Mouse (Mus musculus) liver, postnatal 0 days (tissue): ENCODE results near the gene Ciao2a. TPM values are rescaled to one million over a fixed set of nuclear protein-coding genes. Genes with fewer than 3 reads are reported as not detected.

Experiments
- ATAC-seq: fragments of 200-750 bp; cut with Nextera tagmentation; 2 replicates; pipeline ENCODE4 v1.8.0; 2017; ENCODE audit warnings: mild to moderate bottlenecking, moderate library complexity
- DNase-seq: peaks from one replicate; pipeline ENCODE4 v3.0.0-alpha.2; 2016
- H3K27ac ChIP-seq: fragments of 300-500 bp; sonication (generic); 2 replicates; pipeline ENCODE4 v1.5.1; 2014; ENCODE audit warnings: antibody characterized with exemption, moderate library complexity, mild to moderate bottlenecking, low read depth
- H3K27me3 ChIP-seq: fragments of 300-500 bp; sonication (generic); 2 replicates; pipeline ENCODE4 v1.6.1; 2014; ENCODE audit warnings: low read length, control low read depth, mixed read lengths; ENCODE audit not compliant: insufficient read depth
- H3K36me3 ChIP-seq: fragments of 300-500 bp; sonication (generic); replicated peaks from 2 replicates; pipeline ENCODE4 v1.6.1; 2014; ENCODE audit warnings: mild to moderate bottlenecking, control low read depth, low read length, moderate library complexity, mixed read lengths; ENCODE audit not compliant: insufficient read depth
- H3K4me1 ChIP-seq: fragments of 300-500 bp; sonication (generic); 2 replicates; pipeline ENCODE4 v1.6.1; 2014; ENCODE audit warnings: antibody characterized with exemption, mild to moderate bottlenecking, control low read depth; ENCODE audit not compliant: insufficient read depth
- H3K4me2 ChIP-seq: fragments of 300-500 bp; sonication (generic); 2 replicates; pipeline ENCODE4 v1.6.1; 2014; ENCODE audit warnings: low read depth, mild to moderate bottlenecking, low read length, moderate library complexity, mixed read lengths
- H3K4me3 ChIP-seq: fragments of 300-500 bp; sonication (generic); 2 replicates; pipeline ENCODE4 v1.5.1; 2014; ENCODE audit warnings: low read depth, low read length
- H3K9ac ChIP-seq: fragments of 300-500 bp; sonication (generic); replicated peaks from 2 replicates; pipeline ENCODE4 v1.6.1; 2014; ENCODE audit warnings: mild to moderate bottlenecking, moderate library complexity
- H3K9me3 ChIP-seq: fragments of 300-500 bp; sonication (generic); 2 replicates; pipeline ENCODE4 v1.6.1; 2016; ENCODE audit warnings: mild to moderate bottlenecking, control low read depth, low read length, mixed read lengths
- CTCF ChIP-seq: sonication (generic); IDR thresholded peaks from 2 replicates; pipeline ENCODE4 v1.5.1; 2016; ENCODE audit warnings: antibody characterized with exemption, low read depth
- EP300 ChIP-seq: IDR thresholded peaks from 2 replicates; pipeline ENCODE4 v1.6.1; 2016; ENCODE audit warnings: antibody characterized with exemption, low read depth, mild to moderate bottlenecking
- WGBS: fragments of 180-500 bp; shearing (Covaris S2); extraction: QIAGEN DNeasy Blood & Tissue Kit; methylation state at CpG from one replicate; pipeline ENCODE4 v1.1.7; 2014; ENCODE audit not compliant: insufficient replicate concordance; 5-methylcytosine and 5-hydroxymethylcytosine counted together
- polyA plus RNA-seq: library from polyadenylated mRNA; unstranded; fragments of >200 nt; fragmentation: Nextera tagmentation; extraction: Ambion mirVana; gene quantifications from 2 replicates; pipeline ENCODE4 v1.2.1, GENCODE M21; 2015

Gene Ciao2a
- polyA plus RNA-seq, 1 experiment from 2014 or later, result 133 TPM

GRCm38 (mm10) chr9:66153594-66153993, 27.2 kb downstream of the Ciao2a start:
- no peak overlapping the region for H3K27ac ChIP-seq

GRCm38 (mm10) chr9:66154013-66154412, 27.6 kb downstream of the Ciao2a start:
- WGBS, result 87% methylated on average over 9 of the region's 9 CpGs
- ATAC-seq (no peak), DNase-seq (no peak)
- Histone ChIP-seq H3K9me3 (no peaks in the 10 kb centered on the region), H3K4me3 (no peak overlapping the region), H3K4me1 (peaks cover 15% of the 10 kb centered on the region), H3K36me3 (no peaks in the 10 kb centered on the region), H3K9ac (no peak overlapping the region), H3K27me3 (no peaks in the 10 kb centered on the region), H3K27ac (no peak overlapping the region), H3K4me2 (no peak overlapping the region)
- TF ChIP-seq CTCF (no peak), EP300 (no peak)

More at GRCm38 (mm10) chr9:66153594-66153993, 27.2 kb downstream of the Ciao2a start:
- H3K36me3 ChIP-seq, result no peaks in the 10 kb centered on the region
- no peak overlapping the region for H3K4me2 ChIP-seq
- H3K4me1 ChIP-seq, result peaks cover 11% of the 10 kb centered on the region
- H3K9ac ChIP-seq, result no peak overlapping the region
- H3K4me3 ChIP-seq, result no peak overlapping the region
- no peaks in the 10 kb centered on the region for H3K9me3 ChIP-seq
- ATAC-seq (no peak), DNase-seq (no peak)
- 79% methylated on average over 6 of the region's 6 CpGs for WGBS
- TF ChIP-seq CTCF (no peak), EP300 (no peak)
- no peaks in the 10 kb centered on the region for H3K27me3 ChIP-seq

GRCm38 (mm10) chr9:66155534-66155933, 29.1 kb downstream of the Ciao2a start:
- Histone ChIP-seq H3K4me2 (no peak overlapping the region), H3K9ac (no peak overlapping the region), H3K27me3 (no peaks in the 10 kb centered on the region), H3K27ac (no peak overlapping the region), H3K4me1 (peaks cover 22% of the 10 kb centered on the region), H3K4me3 (no peak overlapping the region), H3K9me3 (no peaks in the 10 kb centered on the region), H3K36me3 (no peaks in the 10 kb centered on the region)
- no peak for ATAC-seq
- DNase-seq, result no peak
- TF ChIP-seq EP300 (no peak), CTCF (peak; percentile 57)
- 80% methylated on average over 1 of the region's 1 CpGs for WGBS

GRCm38 (mm10) chr9:66157958-66158830, 31.8 kb downstream of the Ciao2a start, which contains the start of gene Dapk2:
Dapk2 (plus strand) TSS chr9:66158223.
- ATAC-seq (peak; percentile 94), DNase-seq (peak; percentile 95)
- peak within 1 kb of the TSS; percentile 80 for H3K4me2 ChIP-seq
- H3K4me3 ChIP-seq, result peak within 1 kb of the TSS; percentile 63
- no peaks in the 10 kb centered on the region for H3K27me3 ChIP-seq
- H3K36me3 ChIP-seq, result no peaks in the 10 kb centered on the region
- peaks cover 27% of the 10 kb centered on the region for H3K4me1 ChIP-seq
- 4% methylated on average over 50 of the region's 58 CpGs for WGBS
- peak within 1 kb of the TSS; percentile 71 for H3K27ac ChIP-seq
- TF ChIP-seq EP300 (no peak), CTCF (peak; percentile 78)
- H3K9ac ChIP-seq, result peak within 1 kb of the TSS; percentile 72
- no peaks in the 10 kb centered on the region for H3K9me3 ChIP-seq

- peak overlapping the region; percentile 80 for H3K4me2 ChIP-seq
- H3K4me1 ChIP-seq, result peaks cover 27% of the 10 kb centered on the region
- no peaks in the 10 kb centered on the region for H3K27me3 ChIP-seq
- 67% methylated on average over 6 of the region's 6 CpGs for WGBS
- H3K27ac ChIP-seq, result peak overlapping the region; percentile 71
- TF ChIP-seq CTCF, result no peak
- no peak for TF ChIP-seq EP300
- no peaks in the 10 kb centered on the region for H3K9me3 ChIP-seq
- peak overlapping the region; percentile 72 for H3K9ac ChIP-seq
- DNase-seq, result peak; percentile 39
- H3K36me3 ChIP-seq, result no peaks in the 10 kb centered on the region; the same call in 1 of the 2 replicates
- ATAC-seq, result no peak
- H3K4me3 ChIP-seq, result peak overlapping the region; percentile 63
Measured at GRCm38 (mm10) chr9:66158885-66159430, 32.5 kb downstream of the Ciao2a start.

GRCm38 (mm10) chr9:66160155-66160554, 33.7 kb downstream of the Ciao2a start:
- no peak for ATAC-seq

More at GRCm38 (mm10) chr9:66160155-66160554, 33.7 kb downstream of the Ciao2a start:
- Histone ChIP-seq H3K36me3 (no peaks in the 10 kb centered on the region; the same call in 1 of the 2 replicates), H3K9me3 (no peaks in the 10 kb centered on the region), H3K4me3 (no peak overlapping the region), H3K27ac (no peak overlapping the region), H3K4me1 (peaks cover 27% of the 10 kb centered on the region), H3K27me3 (no peaks in the 10 kb centered on the region), H3K9ac (no peak overlapping the region), H3K4me2 (peak overlapping the region; percentile 80; the same call in 1 of the 2 replicates)
- WGBS, result 100% methylated on average over 2 of the region's 2 CpGs
- TF ChIP-seq CTCF (peak; percentile 59), EP300 (no peak)
- DNase-seq, result no peak
